Mouse (Mus musculus): Measurements from ENCODE around the gene Snx13.

Gene Snx13

GRCm38 (mm10) chr12:35047320-35048225 lies 587 bp downstream of the Snx13 start:
- DNase-seq (ENCODE audit: low spot score) = peak; percentile 20

DNA sequence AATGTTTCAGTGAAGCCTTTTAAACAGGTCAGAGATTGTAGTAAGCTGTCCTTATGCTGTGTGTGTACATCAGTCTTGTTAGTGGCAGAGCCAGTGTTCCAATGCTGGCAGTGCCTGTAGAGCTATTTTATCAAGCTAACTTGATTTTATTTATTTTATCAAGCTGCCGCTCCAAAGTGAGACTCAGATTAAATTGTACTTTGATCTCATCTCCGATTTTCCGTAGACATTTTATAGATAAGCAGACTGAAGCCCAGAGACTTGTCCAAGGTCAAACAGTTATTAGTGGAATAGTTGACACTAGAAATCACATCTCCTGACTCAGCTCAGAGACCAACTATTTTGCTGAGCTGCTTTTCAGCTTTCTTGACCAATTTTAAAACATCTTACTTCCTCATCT lies 1.9 kb downstream of the Snx13 start:
- no peak for DNase-seq (ENCODE audit: low spot score)

GRCm38 (mm10) chr12:35050501-35050900 lies 3.5 kb downstream of the Snx13 start:
- DNase-seq (ENCODE audit: low spot score) = no peak

DNA sequence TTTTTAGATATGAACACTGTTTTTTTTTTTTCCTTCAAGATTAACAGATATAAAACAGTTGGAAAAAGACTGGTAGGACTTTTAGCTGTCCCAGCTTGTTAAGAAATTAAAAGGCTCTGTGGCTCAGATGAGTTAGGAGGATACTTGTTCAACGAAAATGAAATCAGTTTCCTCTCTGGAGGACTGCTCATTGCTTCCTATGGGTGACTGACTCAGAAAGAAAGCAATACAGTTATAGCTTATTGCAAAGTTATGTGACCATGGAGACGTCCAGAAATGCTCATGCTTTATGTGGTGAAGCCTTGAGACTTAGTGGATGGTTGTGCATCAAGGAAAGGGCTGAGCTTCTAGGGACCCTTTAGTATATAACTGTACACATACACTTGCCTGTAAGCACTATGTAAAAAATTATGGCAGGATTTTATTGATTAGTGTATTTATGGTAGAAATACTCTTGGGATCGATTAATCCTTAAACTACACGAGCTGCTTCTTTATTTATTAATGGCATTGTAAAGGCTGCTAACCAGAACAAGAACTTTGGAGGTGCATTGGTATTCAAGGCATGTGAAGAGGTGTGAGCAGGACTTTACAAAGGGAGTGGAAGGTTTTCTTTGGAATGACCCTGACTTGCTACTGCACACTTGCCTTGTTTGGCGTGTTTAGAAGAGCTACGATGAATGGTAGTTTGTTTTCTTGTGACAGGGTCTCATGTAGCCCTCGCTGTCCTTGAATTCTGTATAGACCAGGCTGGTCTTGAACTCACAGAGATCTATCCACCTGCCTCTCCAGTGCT lies 4.2 kb downstream of the Snx13 start:
- no peak for DNase-seq (ENCODE audit: low spot score)

DNA sequence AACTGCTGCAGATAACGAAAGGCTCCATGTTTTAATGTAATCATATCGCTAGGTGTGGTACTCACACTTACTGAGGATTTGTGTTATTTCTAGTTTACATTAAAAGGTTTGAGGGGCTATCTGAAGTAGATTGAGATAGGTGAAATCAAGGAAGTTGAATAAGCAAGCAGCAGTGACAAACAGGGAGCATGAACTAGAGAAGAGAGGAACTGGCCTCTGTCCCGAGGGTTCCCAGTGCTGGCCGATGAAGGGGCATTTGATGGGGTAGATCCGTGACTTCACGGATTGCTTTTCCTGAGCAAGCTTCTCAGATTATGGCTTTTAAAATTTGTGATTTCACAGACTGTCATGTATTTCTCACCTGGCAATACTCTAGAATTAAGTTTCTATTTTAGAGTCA lies 7.4 kb downstream of the Snx13 start:
- DNase-seq (ENCODE audit: low spot score) = no peak

GRCm38 (mm10) chr12:35055114-35056095 lies 8.4 kb downstream of the Snx13 start:
- no peak for DNase-seq (ENCODE audit: low spot score)

DNA sequence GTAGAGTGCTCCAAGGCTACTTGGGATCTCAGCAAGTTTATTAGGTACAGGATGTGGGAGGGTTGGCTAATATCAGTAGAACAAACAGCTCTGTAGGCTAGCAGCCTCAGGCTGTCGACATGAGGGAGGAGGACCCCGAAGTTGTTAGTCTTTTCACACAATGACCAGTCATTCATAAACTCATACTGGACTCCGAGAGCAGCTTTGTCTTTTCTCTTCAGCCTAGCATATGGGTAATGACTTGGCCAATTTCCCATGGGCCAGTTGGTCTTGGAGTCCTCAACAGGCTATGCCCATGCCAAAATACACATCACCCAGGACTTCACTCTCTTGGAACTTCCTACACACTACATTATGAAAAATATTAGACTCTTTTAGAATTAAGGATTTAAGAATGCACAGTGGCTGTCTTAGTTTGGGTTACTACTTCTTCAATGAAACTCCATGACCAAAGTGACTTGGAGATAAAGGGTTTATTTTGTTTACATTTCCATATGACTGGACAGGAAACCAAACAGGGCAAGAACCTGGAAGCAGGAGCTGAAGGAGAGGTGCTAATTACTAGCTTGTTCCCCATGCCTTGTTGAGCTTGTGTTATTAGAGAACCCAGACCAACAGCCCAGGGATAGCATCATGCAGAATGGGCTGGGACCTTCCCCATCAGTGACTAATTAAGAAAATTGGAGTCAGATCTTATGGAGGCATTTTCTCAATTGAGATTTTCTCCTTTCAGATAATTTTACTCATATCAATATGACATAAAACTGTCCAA lies 16.9 kb downstream of the Snx13 start:
- DNase-seq (ENCODE audit: low spot score) = no peak

DNA sequence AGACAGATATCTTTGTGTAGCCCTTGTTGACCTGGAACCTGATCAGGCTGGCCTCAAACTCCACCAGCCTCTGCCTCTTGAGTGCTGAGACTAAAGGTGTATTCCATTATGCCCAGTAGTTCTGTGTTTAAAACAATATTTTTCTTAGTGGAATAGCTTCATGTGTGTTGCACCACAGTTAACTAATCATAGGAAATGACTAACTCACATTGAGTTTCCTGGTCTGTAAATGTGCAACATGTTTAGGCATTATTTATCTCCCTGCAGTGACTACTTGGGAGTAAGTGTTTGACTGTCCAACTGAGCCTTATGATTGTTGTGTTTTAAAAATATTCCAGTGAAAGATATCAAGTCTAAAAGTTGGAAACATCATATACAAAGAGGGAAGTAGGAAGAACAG lies 20.6 kb downstream of the Snx13 start:
- DNase-seq (ENCODE audit: low spot score) = no peak

- no peak for DNase-seq (ENCODE audit: low spot score)
These were observed 24.4 kb downstream of the Snx13 start for GRCm38 (mm10) chr12:35071336-35071735.

DNA sequence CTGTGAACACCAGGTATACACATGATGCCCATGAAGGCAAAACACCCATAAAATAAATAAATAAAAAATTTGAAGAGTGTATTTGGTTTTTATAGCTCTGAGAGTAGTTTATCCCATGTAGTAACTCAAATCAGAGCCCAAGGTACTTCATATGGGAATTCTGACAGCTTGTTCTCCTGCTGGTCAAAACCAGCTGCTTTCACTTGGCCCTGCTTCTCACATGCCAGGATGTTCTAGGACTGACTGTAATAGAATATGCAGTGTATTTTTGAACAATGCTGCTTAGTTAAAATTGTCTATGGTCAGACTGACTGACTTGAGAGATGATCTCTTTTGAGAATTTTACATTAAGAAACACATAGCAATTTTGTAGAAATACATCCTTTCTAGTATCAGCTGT lies 25.2 kb downstream of the Snx13 start:
- no peak for DNase-seq (ENCODE audit: low spot score)

DNA sequence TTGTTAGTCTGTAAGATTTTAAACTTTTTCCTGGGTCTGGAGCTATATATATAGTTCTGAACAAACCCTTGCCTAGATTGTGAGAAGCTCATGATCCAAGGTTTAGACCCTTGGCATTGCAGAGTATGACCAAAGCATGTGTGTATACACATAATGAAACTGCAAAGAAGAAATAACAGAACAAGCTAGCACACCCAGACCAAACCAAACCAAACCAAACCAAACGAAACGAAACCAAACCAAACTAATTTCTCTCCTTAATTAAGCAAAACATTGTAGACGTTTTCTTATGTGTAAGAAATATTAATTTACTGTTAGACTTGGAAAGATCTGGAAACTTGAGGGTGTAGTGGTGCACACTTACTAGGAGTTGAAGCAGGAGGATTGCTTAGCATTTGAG lies 29.0 kb downstream of the Snx13 start:
- DNase-seq (ENCODE audit: low spot score) = no peak

DNA sequence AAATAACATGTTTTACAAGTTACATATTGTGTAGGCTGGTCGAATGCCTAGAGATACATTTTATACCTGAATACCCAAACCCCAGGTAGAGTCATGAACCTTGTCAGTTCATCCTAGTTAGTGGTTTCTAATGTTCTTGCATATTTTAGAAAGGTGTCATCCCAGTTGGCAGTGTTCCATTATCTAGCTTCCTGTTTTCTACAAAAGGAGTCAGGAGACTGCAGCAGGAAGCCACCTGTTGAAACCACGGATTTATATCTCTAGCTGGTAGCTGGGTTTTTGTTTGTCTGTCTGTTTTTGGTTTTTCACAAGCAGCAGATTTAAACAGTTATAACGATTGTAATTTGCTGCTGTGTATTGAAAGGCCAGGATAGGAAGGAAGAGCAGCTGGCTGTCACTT lies 76.6 kb downstream of the Snx13 start:
- DNase-seq (ENCODE audit: low spot score) = no peak

DNA sequence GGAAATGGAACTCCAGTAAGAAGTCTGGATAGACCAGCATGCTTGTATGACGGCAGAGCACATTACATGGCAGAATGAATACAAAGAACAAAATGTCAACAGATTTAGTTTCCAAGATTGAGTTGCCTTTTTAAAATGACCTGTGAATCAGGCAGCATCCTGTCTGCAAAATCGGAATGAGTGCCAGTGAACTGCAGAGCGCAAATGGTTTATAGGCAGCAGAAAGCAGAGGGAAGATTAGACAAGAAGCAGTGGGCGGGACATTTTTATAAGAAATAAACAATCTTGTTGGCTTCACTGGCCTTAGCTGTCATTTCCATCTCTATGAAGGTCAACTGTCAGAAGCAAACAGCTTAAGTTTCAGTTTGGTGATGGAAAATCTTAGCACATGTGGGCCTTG lies 106.2 kb downstream of the Snx13 start:
- no peak for DNase-seq (ENCODE audit: low spot score)

GRCm38 (mm10) chr12:35154149-35154548 lies 107.2 kb downstream of the Snx13 start:
- no peak for DNase-seq (ENCODE audit: low spot score)

DNA sequence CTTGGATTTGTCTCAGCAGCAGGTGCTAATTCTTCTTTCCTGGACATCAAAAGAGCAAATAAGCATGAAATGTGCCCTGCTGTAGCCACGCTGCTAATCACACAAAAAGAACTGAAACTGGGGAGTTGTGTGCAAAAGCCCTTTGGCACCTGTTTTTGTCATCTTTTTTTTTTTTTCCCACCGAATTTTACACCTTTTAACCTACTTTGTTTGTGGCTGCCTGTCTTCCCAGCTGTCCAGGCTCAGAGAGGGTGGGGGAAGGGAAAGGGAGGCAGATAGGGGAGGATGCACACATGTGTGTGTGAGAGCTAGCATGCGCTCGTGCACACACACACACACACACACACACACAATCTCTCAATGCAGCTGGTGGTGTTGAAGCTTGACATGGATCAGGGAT lies 110.3 kb downstream of the Snx13 start:
- DNase-seq (ENCODE audit: low spot score) = no peak

DNA sequence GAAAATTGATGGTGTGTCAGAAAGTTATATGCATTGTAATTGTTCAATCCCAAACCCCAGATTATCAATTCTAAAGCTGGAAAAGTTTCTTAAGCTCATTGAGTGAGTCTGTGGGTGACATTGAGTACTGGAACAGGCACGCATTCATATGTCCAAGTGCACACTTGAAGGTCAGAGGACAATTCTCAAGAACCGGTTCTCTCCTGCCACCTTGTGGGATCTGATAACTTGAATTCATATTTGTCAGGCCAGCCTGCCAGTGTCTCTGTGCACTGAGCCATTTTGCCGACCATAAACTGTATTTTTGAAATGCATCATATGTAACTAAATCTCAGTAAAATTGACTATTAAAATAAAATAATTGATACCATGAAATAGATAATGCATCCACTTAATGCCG lies 114.7 kb downstream of the Snx13 start:
- no peak for DNase-seq (ENCODE audit: low spot score)

DNA sequence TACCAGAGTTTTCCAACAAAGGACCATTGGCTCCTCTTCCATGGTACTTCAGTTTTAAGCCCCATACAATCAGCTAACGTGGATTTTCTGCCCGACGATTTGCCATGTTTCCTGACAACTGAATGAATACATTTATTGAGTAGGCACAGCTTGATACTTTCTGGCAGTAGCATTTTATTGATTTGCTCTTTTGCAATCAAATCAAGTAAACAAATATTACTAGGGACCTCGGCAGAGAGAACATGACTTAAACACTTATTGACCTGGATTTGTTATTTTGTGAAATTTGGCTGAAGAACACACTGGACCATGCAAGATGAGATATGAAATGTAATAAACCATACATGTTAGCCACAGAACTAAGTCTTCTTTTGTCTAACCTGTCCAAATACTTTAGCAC lies 123.3 kb downstream of the Snx13 start:
- no peak for DNase-seq (ENCODE audit: low spot score)

- no peak for DNase-seq (ENCODE audit: low spot score)
These were observed 129.0 kb downstream of the Snx13 start for GRCm38 (mm10) chr12:35175938-35176337.

- no peak for DNase-seq (ENCODE audit: low spot score)
These were observed 129.6 kb downstream of the Snx13 start for GRCm38 (mm10) chr12:35176628-35177027.

DNA sequence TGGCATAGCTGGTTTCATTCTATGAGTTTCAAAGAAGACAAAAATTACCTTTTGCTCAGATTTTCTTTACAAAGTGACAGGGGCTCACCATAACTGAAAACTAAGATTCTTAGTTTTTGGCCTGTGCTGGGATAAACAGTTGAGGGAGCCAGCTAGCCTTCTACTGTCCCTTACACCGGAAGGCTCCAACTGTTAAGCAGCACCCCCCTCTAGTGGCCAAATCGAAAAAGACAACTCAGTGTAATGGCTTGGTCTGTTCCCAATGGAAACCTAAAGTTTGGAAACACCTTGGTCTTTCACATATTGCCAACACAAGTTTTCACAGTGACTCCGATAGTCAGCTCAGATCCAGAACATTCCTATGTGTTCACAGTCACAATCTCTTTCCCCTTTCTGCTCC lies 135.7 kb downstream of the Snx13 start:
- DNase-seq (ENCODE audit: low spot score) = peak; percentile 34

GRCm38 (mm10) chr12:35184261-35184660 lies 137.3 kb downstream of the Snx13 start:
- DNase-seq (ENCODE audit: low spot score) = no peak

All from ovary, adult 18-20 months (tissue).